Mouse (Mus musculus): ENCODE measurements at regions not wholly inside any gene's neighbourhood (a gene's known extent, or its start where the extent isn't known, plus 50 kb on each side); places are given as distances from the start of the nearest gene placed in this dataset.

GRCm38 (mm10) chr19:15583106-15583781 is 363.9 kb downstream of the Psat1 start:
- TF ChIP-seq EP300 (optimal IDR thresholded peaks at IDR 0.05) (no peak), CTCF (IDR thresholded peaks at IDR 0.05; ENCODE audit: low read depth) (no peak)

Data from stomach, postnatal 0 days (tissue).